Mouse (Mus musculus): Measurements from ENCODE around the gene Dap3. TPM values are rescaled to one million over a fixed set of nuclear protein-coding genes. Genes with fewer than 3 reads are reported as not detected.
"Not testable (repeated sequence)": the region's sequence is repeated elsewhere in the genome, so short reads cannot be mapped to it uniquely, and the experiment has no call there.

Gene Dap3
- total RNA-seq (2021) = 10 to 100 TPM; 65.5 to 79.9 TPM
- long read RNA-seq, experiment 1, full-length matches to known transcripts = 34 of 38 reads
- long read RNA-seq, experiment 1, partial matches to known transcripts = 1 of 38 reads
- long read RNA-seq, experiment 1, other reads (novel, unspliced or antisense) = 3 of 38 reads
- long read RNA-seq, experiment 2, full-length matches to known transcripts = 45 of 59 reads
- long read RNA-seq, experiment 2, partial matches to known transcripts = 1 of 59 reads
- long read RNA-seq, experiment 2, other reads (novel, unspliced or antisense) = 13 of 59 reads

GRCm38 (mm10) chr3:88950576-88951326 lies at the start of gene Dap3, which contains the start of gene Ash1l:
Dap3 (minus strand) TSS chr3:88951181.
Ash1l (plus strand) TSS chr3:88950622.
- Histone ChIP-seq H3K27ac (peak within 1 kb of the TSS; percentile 96), H3K4me3 (peak within 1 kb of the TSS; percentile 79)
- peak; percentile 88 for DNase-seq
- intact Hi-C loops (cut with DNase I) = loop anchor here (5.0 kb wide), 1 partner anchor 42 kb away; no protein-coding TSS in a partner anchor
- TF ChIP-seq CTCF (IDR thresholded peaks at IDR 0.05) = peak; percentile 54

GRCm38 (mm10) chr3:88992793-88993192 lies 41.8 kb upstream of the Dap3 start:
- no peak for TF ChIP-seq CTCF (IDR thresholded peaks at IDR 0.05)
- Histone ChIP-seq H3K27ac (peak overlapping the region; percentile 49), H3K4me3 (no peak overlapping the region)
- intact Hi-C loops (cut with DNase I) = loop anchor here (5.0 kb wide), 1 partner anchor 40 kb away; the partner anchor contains the start of genes Ash1l and Dap3
- DNase-seq = no peak

- Histone ChIP-seq H3K27ac (peak overlapping the region; percentile 48), H3K4me3 (no peak overlapping the region)
- no peak for TF ChIP-seq CTCF (IDR thresholded peaks at IDR 0.05)
- intact Hi-C loops (cut with DNase I) = no loop called here
- DNase-seq = no peak
Observed at GRCm38 (mm10) chr3:88983921-88984381, 33.0 kb upstream of the Dap3 start.

GRCm38 (mm10) chr3:88981206-88982010 lies 30.4 kb upstream of the Dap3 start:
- intact Hi-C loops (cut with DNase I) = no loop called here
- no peak for DNase-seq
- Histone ChIP-seq H3K27ac (no peak overlapping the region), H3K4me3 (no peak overlapping the region)
- TF ChIP-seq CTCF (IDR thresholded peaks at IDR 0.05) = no peak

- no peak for TF ChIP-seq CTCF (IDR thresholded peaks at IDR 0.05)
- intact Hi-C loops (cut with DNase I) = no loop called here
- no peak for DNase-seq
- Histone ChIP-seq H3K27ac (no peak overlapping the region), H3K4me3 (no peak overlapping the region)
Observed at GRCm38 (mm10) chr3:88975012-88975411, 24.0 kb upstream of the Dap3 start.

GRCm38 (mm10) chr3:88963211-88963610 lies 12.2 kb upstream of the Dap3 start:
- intact Hi-C loops (cut with DNase I); H3K4me3 ChIP-seq; H3K27ac ChIP-seq; DNase-seq: not testable (repeated sequence)

GRCm38 (mm10) chr3:88953736-88954135 lies 2.8 kb upstream of the Dap3 start:
- Histone ChIP-seq H3K4me3 (no peak overlapping the region), H3K27ac (peak overlapping the region; percentile 38; the same call in 1 of the 2 replicates)
- no peak for DNase-seq
- intact Hi-C loops (cut with DNase I) = loop anchor here (5.0 kb wide), 1 partner anchor 39 kb away; no protein-coding TSS in a partner anchor
- no peak for TF ChIP-seq CTCF (IDR thresholded peaks at IDR 0.05)

GRCm38 (mm10) chr3:88953246-88953645 lies 2.3 kb upstream of the Dap3 start:
- Histone ChIP-seq H3K27ac (peak overlapping the region; percentile 38; the same call in 1 of the 2 replicates), H3K4me3 (no peak overlapping the region)
- intact Hi-C loops (cut with DNase I) = loop anchor here (5.0 kb wide), 1 partner anchor 39 kb away; no protein-coding TSS in a partner anchor
- TF ChIP-seq CTCF (IDR thresholded peaks at IDR 0.05) = no peak
- DNase-seq = no peak

GRCm38 (mm10) chr3:88951327-88951800 lies 383 bp upstream of the Dap3 start:
- intact Hi-C loops (cut with DNase I) = loop anchor here (5.0 kb wide), 1 partner anchor 41 kb away; no protein-coding TSS in a partner anchor
- no peak for DNase-seq
- no peak for TF ChIP-seq CTCF (IDR thresholded peaks at IDR 0.05)
- Histone ChIP-seq H3K27ac (peak overlapping the region; percentile 96), H3K4me3 (peak overlapping the region; percentile 79)

- peak overlapping the region; percentile 96 for H3K27ac ChIP-seq
- TF ChIP-seq CTCF (IDR thresholded peaks at IDR 0.05) = no peak
- intact Hi-C loops (cut with DNase I) = loop anchor here (5.0 kb wide), 1 partner anchor 42 kb away; no protein-coding TSS in a partner anchor
- peak; percentile 97 for DNase-seq
- H3K4me3 ChIP-seq = peak overlapping the region; percentile 79
Observed at GRCm38 (mm10) chr3:88949786-88950575, 1.0 kb downstream of the Dap3 start.

GRCm38 (mm10) chr3:88944109-88944508 lies 6.9 kb downstream of the Dap3 start:
- no peak for DNase-seq
- Histone ChIP-seq H3K4me3 (no peak overlapping the region), H3K27ac (no peak overlapping the region)
- no peak for TF ChIP-seq CTCF (IDR thresholded peaks at IDR 0.05)
- intact Hi-C loops (cut with DNase I) = loop anchor here (5.0 kb wide), 1 partner anchor 88 kb away; no protein-coding TSS in a partner anchor

All from gastrocnemius, adult 2 months (tissue).